Mouse (Mus musculus): ENCODE data around the gene Dnase2b. TPM values are rescaled to one million over a fixed set of nuclear protein-coding genes. Genes with fewer than 3 reads are reported as not detected.

Gene Dnase2b
- total and polyA plus RNA-seq, 2 experiments from 2014 or later = not detected

- H3K36me3 ChIP-seq (ENCODE audit: insufficient read depth, low read length) = no peaks in the 10 kb centered on the region
- ATAC-seq (no peak), DNase-seq (ENCODE audit: low spot score) (no peak)
- no peak for TF ChIP-seq CTCF (IDR thresholded peaks at IDR 0.05; ENCODE audit: low read depth)
- H3K27me3 ChIP-seq (ENCODE audit: insufficient read depth, low read length) = no peaks in the 10 kb centered on the region
- no peak overlapping the region for H3K4me3 ChIP-seq (ENCODE audit: low read length)
- no peak overlapping the region for H3K4me2 ChIP-seq (ENCODE audit: low read depth, low read length)
- H3K9me3 ChIP-seq (ENCODE audit: low read length) = no peaks in the 10 kb centered on the region
- no peak overlapping the region for H3K27ac ChIP-seq
- H3K4me1 ChIP-seq (ENCODE audit: insufficient read depth, low read length) = no peaks in the 10 kb centered on the region
- 52% methylated on average over 6 of the region's 6 CpGs for WGBS
- no peak overlapping the region for H3K9ac ChIP-seq (replicated peaks; ENCODE audit: low read length)
Measured at GRCm38 (mm10) chr3:146653692-146654091, 38.3 kb upstream of the Dnase2b start.

GRCm38 (mm10) chr3:146652431-146652830, 37.0 kb upstream of the Dnase2b start:
- WGBS = 83% methylated on average over 5 of the region's 5 CpGs
- Histone ChIP-seq H3K9ac (replicated peaks; ENCODE audit: low read length) (no peak overlapping the region), H3K27me3 (ENCODE audit: insufficient read depth, low read length) (no peaks in the 10 kb centered on the region), H3K4me3 (ENCODE audit: low read length) (no peak overlapping the region), H3K27ac (no peak overlapping the region), H3K36me3 (ENCODE audit: insufficient read depth, low read length) (no peaks in the 10 kb centered on the region), H3K9me3 (ENCODE audit: low read length) (no peaks in the 10 kb centered on the region), H3K4me1 (ENCODE audit: insufficient read depth, low read length) (no peaks in the 10 kb centered on the region), H3K4me2 (ENCODE audit: low read depth, low read length) (no peak overlapping the region)
- no peak for DNase-seq (ENCODE audit: low spot score)
- no peak for TF ChIP-seq CTCF (IDR thresholded peaks at IDR 0.05; ENCODE audit: low read depth)
- ATAC-seq = no peak

GRCm38 (mm10) chr3:146651217-146651616, 35.8 kb upstream of the Dnase2b start, which contains the start of gene 4930503B20Rik:
Gene 4930503B20Rik (minus strand): TSS chr3:146651317.
- no peak for ATAC-seq

GRCm38 (mm10) chr3:146650716-146651115, 35.3 kb upstream of the Dnase2b start:
- Histone ChIP-seq H3K4me3 (ENCODE audit: low read length) (no peak overlapping the region), H3K4me2 (ENCODE audit: low read depth, low read length) (no peak overlapping the region), H3K36me3 (ENCODE audit: insufficient read depth, low read length) (no peaks in the 10 kb centered on the region), H3K27me3 (ENCODE audit: insufficient read depth, low read length) (no peaks in the 10 kb centered on the region), H3K9me3 (ENCODE audit: low read length) (no peaks in the 10 kb centered on the region), H3K4me1 (ENCODE audit: insufficient read depth, low read length) (no peaks in the 10 kb centered on the region), H3K9ac (replicated peaks; ENCODE audit: low read length) (no peak overlapping the region), H3K27ac (no peak overlapping the region)
- ATAC-seq (no peak), DNase-seq (ENCODE audit: low spot score) (no peak)
- no peak for TF ChIP-seq CTCF (IDR thresholded peaks at IDR 0.05; ENCODE audit: low read depth)
- WGBS = 93% methylated on average over 10 of the region's 10 CpGs

More at GRCm38 (mm10) chr3:146651217-146651616, 35.8 kb upstream of the Dnase2b start, which contains the start of gene 4930503B20Rik:
- H3K4me2 ChIP-seq (ENCODE audit: low read depth, low read length) = no peak within 1 kb of the TSS
- 94% methylated on average over 3 of the region's 3 CpGs for WGBS
- no peak for DNase-seq (ENCODE audit: low spot score)
- no peak within 1 kb of the TSS for H3K27ac ChIP-seq
- H3K27me3 ChIP-seq (ENCODE audit: insufficient read depth, low read length) = no peaks in the 10 kb centered on the region
- no peak within 1 kb of the TSS for H3K9ac ChIP-seq (replicated peaks; ENCODE audit: low read length)
- H3K4me1 ChIP-seq (ENCODE audit: insufficient read depth, low read length) = no peaks in the 10 kb centered on the region
- no peaks in the 10 kb centered on the region for H3K36me3 ChIP-seq (ENCODE audit: insufficient read depth, low read length)
- no peak within 1 kb of the TSS for H3K4me3 ChIP-seq (ENCODE audit: low read length)
- H3K9me3 ChIP-seq (ENCODE audit: low read length) = no peaks in the 10 kb centered on the region
- TF ChIP-seq CTCF (IDR thresholded peaks at IDR 0.05; ENCODE audit: low read depth) = no peak

GRCm38 (mm10) chr3:146649311-146649894, 34.0 kb upstream of the Dnase2b start:
- WGBS = 74% methylated on average over 10 of the region's 10 CpGs

GRCm38 (mm10) chr3:146641818-146642427, 26.5 kb upstream of the Dnase2b start:
- H3K9me3 ChIP-seq (ENCODE audit: low read length) = no peaks in the 10 kb centered on the region
- DNase-seq (ENCODE audit: low spot score) (peak; percentile 59), ATAC-seq (peak; percentile 63)
- H3K4me2 ChIP-seq (ENCODE audit: low read depth, low read length) = no peak overlapping the region
- no peak overlapping the region for H3K9ac ChIP-seq (replicated peaks; ENCODE audit: low read length)
- H3K4me3 ChIP-seq (ENCODE audit: low read length) = no peak overlapping the region
- 31% methylated on average over 4 of the region's 4 CpGs for WGBS
- H3K27me3 ChIP-seq (ENCODE audit: insufficient read depth, low read length) = no peaks in the 10 kb centered on the region
- H3K36me3 ChIP-seq (ENCODE audit: insufficient read depth, low read length) = no peaks in the 10 kb centered on the region
- H3K4me1 ChIP-seq (ENCODE audit: insufficient read depth, low read length) = no peaks in the 10 kb centered on the region
- 0 out of 2 replicates have a peak, but pooled peaks have one; percentile 4 for TF ChIP-seq CTCF (IDR thresholded peaks at IDR 0.05; ENCODE audit: low read depth)
- no peak overlapping the region for H3K27ac ChIP-seq

More at GRCm38 (mm10) chr3:146649311-146649894, 34.0 kb upstream of the Dnase2b start:
- TF ChIP-seq CTCF (IDR thresholded peaks at IDR 0.05; ENCODE audit: low read depth) = no peak
- Histone ChIP-seq H3K9me3 (ENCODE audit: low read length) (no peaks in the 10 kb centered on the region), H3K4me2 (ENCODE audit: low read depth, low read length) (no peak overlapping the region), H3K27ac (no peak overlapping the region), H3K9ac (replicated peaks; ENCODE audit: low read length) (no peak overlapping the region), H3K27me3 (ENCODE audit: insufficient read depth, low read length) (no peaks in the 10 kb centered on the region), H3K4me3 (ENCODE audit: low read length) (no peak overlapping the region), H3K36me3 (ENCODE audit: insufficient read depth, low read length) (no peaks in the 10 kb centered on the region), H3K4me1 (ENCODE audit: insufficient read depth, low read length) (no peaks in the 10 kb centered on the region)
- ATAC-seq (no peak), DNase-seq (ENCODE audit: low spot score) (no peak)

GRCm38 (mm10) chr3:146632506-146632905, 17.1 kb upstream of the Dnase2b start:
- DNase-seq (ENCODE audit: low spot score) (no peak), ATAC-seq (no peak)
- Histone ChIP-seq H3K4me3 (ENCODE audit: low read length) (no peak overlapping the region), H3K27me3 (ENCODE audit: insufficient read depth, low read length) (no peaks in the 10 kb centered on the region), H3K9me3 (ENCODE audit: low read length) (no peaks in the 10 kb centered on the region), H3K27ac (no peak overlapping the region), H3K4me1 (ENCODE audit: insufficient read depth, low read length) (no peaks in the 10 kb centered on the region), H3K9ac (replicated peaks; ENCODE audit: low read length) (no peak overlapping the region), H3K4me2 (ENCODE audit: low read depth, low read length) (no peak overlapping the region), H3K36me3 (ENCODE audit: insufficient read depth, low read length) (no peaks in the 10 kb centered on the region)
- 94% methylated on average over 5 of the region's 5 CpGs for WGBS
- TF ChIP-seq CTCF (IDR thresholded peaks at IDR 0.05; ENCODE audit: low read depth) = no peak

Measured in hindbrain, postnatal 0 days (tissue).